Mouse (Mus musculus) CH12.LX (cell line): ENCODE data around the gene Srsf7. TPM values are rescaled to one million over a fixed set of nuclear protein-coding genes. Genes with fewer than 3 reads are reported as not detected.

ENCODE experiments used
- DNase-seq: peaks from one replicate; pipeline ENCODE4 v3.0.0-alpha.2; 2013; ENCODE audit errors: extremely low read depth
- H3K27ac ChIP-seq: 2 replicates; pipeline ENCODE4 v1.5.1; 2012; ENCODE audit warnings: low read depth, mild to moderate bottlenecking, control low read depth, moderate library complexity; ENCODE audit not compliant: insufficient read depth
- H3K27me3 ChIP-seq: replicated peaks from 2 replicates; pipeline ENCODE3; 2012; ENCODE audit warnings: inconsistent platforms
- H3K36me3 ChIP-seq, 2 experiments: replicated peaks in 1 of 2; 2 replicates each; pipeline versions ENCODE3 to v1.6.1; 2012; ENCODE audit warnings: inconsistent platforms in 1 of 2, low read length in 1 of 2, mild to moderate bottlenecking in 1 of 2, mixed read lengths in 1 of 2, moderate library complexity in 1 of 2; ENCODE audit not compliant: control insufficient read depth in 1 of 2, insufficient read depth in 1 of 2
- H3K4me1 ChIP-seq, 2 experiments: 2 replicates each; pipeline ENCODE4 v1.6.1; 2012; ENCODE audit warnings: inconsistent platforms in 1 of 2, moderate library complexity in 1 of 2; ENCODE audit not compliant: insufficient read depth in 2 of 2, control insufficient read depth in 1 of 2
- H3K4me2 ChIP-seq: 2 replicates; pipeline ENCODE4 v1.6.1; 2012; ENCODE audit warnings: low read depth, mild to moderate bottlenecking, control low read depth; ENCODE audit not compliant: poor library complexity, insufficient read depth, severe bottlenecking
- H3K4me3 ChIP-seq, 3 experiments: fragments of 150-350 bp in 1 of 3; sonication (generic) in 1 of 3; replicated peaks in 1 of 3; 2 replicates each; pipeline versions ENCODE3 to v1.5.1; 2011 to 2012; ENCODE audit warnings: low read depth in 2 of 3, low read length in 2 of 3, mild to moderate bottlenecking in 2 of 3, moderate library complexity in 2 of 3, control low read depth in 1 of 3, improper control_type of control experiment in 1 of 3, inconsistent platforms in 1 of 3, mixed read lengths in 1 of 3; ENCODE audit not compliant: poor library complexity in 1 of 3
- H3K79me2 ChIP-seq: replicated peaks from 2 replicates; pipeline ENCODE4 v1.6.1; 2012; ENCODE audit warnings: mild to moderate bottlenecking, moderate library complexity; ENCODE audit not compliant: control insufficient read depth, poor library complexity, insufficient read depth, severe bottlenecking; ENCODE audit errors: extremely low read depth
- H3K9ac ChIP-seq: 2 replicates; pipeline ENCODE4 v1.6.1; 2012; ENCODE audit warnings: low read depth, mild to moderate bottlenecking, control low read depth, moderate library complexity; ENCODE audit not compliant: insufficient read depth
- H3K9me3 ChIP-seq: replicated peaks from 2 replicates; pipeline ENCODE3; 2012; ENCODE audit warnings: low read length, inconsistent platforms, mixed read lengths
- BHLHE40 ChIP-seq: IDR thresholded peaks from 2 replicates; pipeline ENCODE4 v1.6.1; 2011; ENCODE audit warnings: mild to moderate bottlenecking, low read depth, low read length, improper control_type of control experiment
- CHD2 ChIP-seq: IDR thresholded peaks from 2 replicates; pipeline ENCODE4 v1.6.1; 2011; ENCODE audit warnings: low read length, improper control_type of control experiment
- EP300 ChIP-seq: IDR thresholded peaks from 2 replicates; pipeline ENCODE4 v1.6.1; 2011; ENCODE audit warnings: low read length, improper control_type of control experiment
- ETS1 ChIP-seq: conservative IDR thresholded peaks from 2 replicates; pipeline ENCODE4 v1.6.1; 2012; ENCODE audit warnings: low read depth, mild to moderate bottlenecking, inconsistent platforms, low read length, improper control_type of control experiment, moderate library complexity
- IRF4 ChIP-seq: IDR thresholded peaks from 2 replicates; pipeline ENCODE4 v1.6.1; 2014; ENCODE audit warnings: low read depth, mild to moderate bottlenecking, inconsistent platforms, low read length, improper control_type of control experiment
- JUND ChIP-seq: conservative IDR thresholded peaks from 2 replicates; pipeline ENCODE4 v1.6.1; 2011; ENCODE audit warnings: low read depth, low read length, improper control_type of control experiment
- MAFK ChIP-seq: IDR thresholded peaks from 2 replicates; pipeline ENCODE4 v1.6.1; 2011; ENCODE audit warnings: low read length, improper control_type of control experiment; ENCODE audit not compliant: insufficient replicate concordance
- MAX ChIP-seq: IDR thresholded peaks from 2 replicates; pipeline ENCODE4 v1.6.1; 2011; ENCODE audit warnings: low read length, improper control_type of control experiment
- MAZ ChIP-seq: IDR thresholded peaks from 2 replicates; pipeline ENCODE4 v1.6.1; 2012; ENCODE audit warnings: low read depth, mild to moderate bottlenecking, inconsistent platforms, low read length, improper control_type of control experiment, moderate library complexity
- MEF2A ChIP-seq: IDR thresholded peaks from 2 replicates; pipeline ENCODE4 v1.6.1; 2014; ENCODE audit warnings: low read depth, mild to moderate bottlenecking, inconsistent platforms, low read length, improper control_type of control experiment, borderline replicate concordance
- MXI1 ChIP-seq: IDR thresholded peaks from 2 replicates; pipeline ENCODE4 v1.6.1; 2011; ENCODE audit warnings: mild to moderate bottlenecking, low read depth, low read length, improper control_type of control experiment
- MYC ChIP-seq: IDR thresholded peaks from 2 replicates; pipeline ENCODE4 v1.6.1; 2011; ENCODE audit warnings: low read depth, mild to moderate bottlenecking, improper control_type of control experiment, low read length
- NRF1 ChIP-seq: IDR thresholded peaks from 2 replicates; pipeline ENCODE4 v1.6.1; 2014; ENCODE audit warnings: low read depth, mild to moderate bottlenecking, inconsistent platforms, low read length, improper control_type of control experiment, moderate library complexity
- POLR2A ChIP-seq: IDR thresholded peaks from 2 replicates; pipeline ENCODE4 v1.6.1; 2011; ENCODE audit warnings: low read depth, mild to moderate bottlenecking, improper control_type of control experiment, low read length
- RCOR1 ChIP-seq: conservative IDR thresholded peaks from 2 replicates; pipeline ENCODE4 v1.6.1; 2012; ENCODE audit warnings: low read depth, mild to moderate bottlenecking, inconsistent platforms, low read length, improper control_type of control experiment
- SIN3A ChIP-seq: IDR thresholded peaks from 2 replicates; pipeline ENCODE4 v1.6.1; 2012; ENCODE audit warnings: low read length, improper control_type of control experiment, inconsistent platforms
- SMC3 ChIP-seq: IDR thresholded peaks from 2 replicates; pipeline ENCODE4 v1.6.1; 2011; ENCODE audit warnings: low read depth, low read length, improper control_type of control experiment
- TBP ChIP-seq: conservative IDR thresholded peaks from 2 replicates; pipeline ENCODE4 v1.6.1; 2011; ENCODE audit warnings: low read depth, low read length, improper control_type of control experiment
- TCF12 ChIP-seq: IDR thresholded peaks from 2 replicates; pipeline ENCODE4 v1.6.1; 2014; ENCODE audit warnings: low read depth, mild to moderate bottlenecking, inconsistent platforms, low read length, improper control_type of control experiment
- UBTF ChIP-seq: IDR thresholded peaks from 2 replicates; pipeline ENCODE4 v1.6.1; 2012; ENCODE audit warnings: low read depth, mild to moderate bottlenecking, inconsistent platforms, low read length, improper control_type of control experiment, moderate library complexity
- ZKSCAN1 ChIP-seq: IDR thresholded peaks from 2 replicates; pipeline ENCODE4 v1.6.1; 2012; ENCODE audit warnings: low read depth, inconsistent platforms, low read length, improper control_type of control experiment, borderline replicate concordance
- ZMIZ1 ChIP-seq: IDR thresholded peaks from 2 replicates; pipeline ENCODE4 v1.6.1; 2012; ENCODE audit warnings: low read depth, mild to moderate bottlenecking, inconsistent platforms, low read length, improper control_type of control experiment
- ZNF384 ChIP-seq: IDR thresholded peaks from 2 replicates; pipeline ENCODE4 v1.6.1; 2012; ENCODE audit warnings: low read depth, low read length, improper control_type of control experiment, inconsistent platforms
- dilution Hi-C: fragments of 300-500 bp; cut with MboI; formaldehyde crosslinking; loops from 2 replicates; pipeline ENCODE4 v1.14.3; 2020; ENCODE audit warnings: low sequenced_read_pairs; ENCODE audit not compliant: extremely low pct_unique_long_range_greater_than_20kb, extremely low pct_ligation_motif_present
- in situ Hi-C: fragments of 300-500 bp; cut with MboI; formaldehyde crosslinking; loops from 3 replicates; pipeline ENCODE4 v1.14.3; 2019; ENCODE audit warnings: low sequenced_read_pairs, low pct_ligation_motif_present, low pct_unique_long_range_greater_than_20kb, mixed read lengths
- polyA plus RNA-seq: library from polyadenylated mRNA; unstranded; fragments of >175 nt; gene quantifications from 2 replicates; pipeline ENCODE4 v1.2.1, GENCODE M21; 2012; ENCODE audit warnings: low read depth; ENCODE audit not compliant: insufficient read length
- total RNA-seq, 2 experiments: library from RNA; depleted of rRNA; stranded (reverse); fragments of 300-350 nt in 1 of 2; fragments of >200 nt in 1 of 2; gene quantifications; 2 replicates each; pipeline ENCODE4 v1.2.3; 2012 to 2014

Gene Srsf7
- total and polyA plus RNA-seq, 3 experiments: 268 to 442 (median 383) TPM

GRCm38 (mm10) chr17:80241594-80241993, 34.5 kb upstream of the Srsf7 start:
- Histone ChIP-seq H3K27me3 (no peaks in the 10 kb centered on the region), H3K36me3 (peaks cover 70 to 83% of the 10 kb centered on the region in 2 experiments), H3K79me2 (no peaks in the 10 kb centered on the region), H3K9me3 (no peaks in the 10 kb centered on the region), H3K4me1 (peaks cover 0 to 31% of the 10 kb centered on the region in 2 experiments; a peak in 2 of 4 replicates), H3K27ac (no peak overlapping the region), H3K9ac (no peak overlapping the region), H3K4me2 (no peak overlapping the region), H3K4me3 (no peak overlapping the region)
- in situ Hi-C loops (no loop called here), dilution Hi-C loops (no loop called here)
- no peak for TF ChIP-seq EP300
- no peak for DNase-seq

DNA sequence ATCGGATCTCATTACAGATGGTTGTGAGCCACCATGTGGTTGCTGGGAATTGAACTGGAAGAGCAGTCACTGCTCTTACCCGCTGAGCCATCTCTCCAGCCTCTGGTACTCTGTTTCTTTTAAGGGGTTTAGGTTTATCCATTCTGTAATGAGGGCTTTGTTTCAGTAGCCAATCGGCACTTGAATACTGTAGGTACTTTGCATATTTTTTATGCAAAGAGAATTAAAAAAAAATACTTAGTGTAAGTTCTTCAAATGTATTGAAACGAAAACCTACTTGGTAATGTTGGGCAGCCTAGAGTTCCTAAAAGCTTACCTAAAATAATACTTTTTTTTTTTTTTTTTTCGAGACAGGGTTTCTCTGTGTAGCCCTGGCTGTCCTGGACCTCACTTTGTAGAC, 30.4 kb upstream of the Srsf7 start:
- H3K9me3 ChIP-seq: no peaks in the 10 kb centered on the region
- dilution Hi-C loops: no loop called here
- H3K4me2 ChIP-seq: 0 out of 2 replicates have a peak overlapping the region, but pooled peaks have one; percentile 89
- TF ChIP-seq RCOR1 (no peak), ZKSCAN1 (no peak), MAZ (no peak), IRF4 (no peak), ZNF384 (peak; percentile 86)
- no peaks in the 10 kb centered on the region for H3K79me2 ChIP-seq
- peaks cover 34 to 56% of the 10 kb centered on the region in 2 experiments for H3K36me3 ChIP-seq
- H3K4me1 ChIP-seq: peaks cover 0 to 52% of the 10 kb centered on the region in 2 experiments; a peak in 2 of 4 replicates
- H3K9ac ChIP-seq: no peak overlapping the region
- 0 out of 2 replicates have a peak overlapping the region, but pooled peaks have one; percentile 32 for H3K27ac ChIP-seq
- no peaks in the 10 kb centered on the region for H3K27me3 ChIP-seq
- DNase-seq: no peak
- H3K4me3 ChIP-seq: no peak overlapping the region
- in situ Hi-C loops: no loop called here

GRCm38 (mm10) chr17:80236805-80237204, 29.7 kb upstream of the Srsf7 start:
- H3K27ac ChIP-seq: peak overlapping the region; percentile 48; the same call in 1 of the 2 replicates
- dilution Hi-C loops: no loop called here

More at GRCm38 (mm10) chr17:80236805-80237204, 29.7 kb upstream of the Srsf7 start:
- peaks cover 0 to 52% of the 10 kb centered on the region in 2 experiments; a peak in 2 of 4 replicates for H3K4me1 ChIP-seq
- H3K4me2 ChIP-seq: peak overlapping the region; percentile 89
- TF ChIP-seq IRF4 (peak; percentile 96), MXI1 (no peak; the same call in 1 of the 2 replicates), TBP (peak; percentile 60), CHD2 (no peak), BHLHE40 (peak; percentile 73), MAX (no peak; the same call in 1 of the 2 replicates), SMC3 (no peak), MEF2A (peak; percentile 52; the same call in 1 of the 2 replicates), SIN3A (peak; percentile 54; the same call in 1 of the 2 replicates), EP300 (peak; percentile 96), UBTF (0 out of 2 replicates have a peak, but pooled peaks have one; percentile 64), MAFK (no peak), ZMIZ1 (no peak), TCF12 (peak; percentile 80), POLR2A (peak; percentile 36; the same call in 1 of the 2 replicates), MYC (peak; percentile 82), JUND (0 out of 2 replicates have a peak, but pooled peaks have one; percentile 7), ETS1 (peak; percentile 63), NRF1 (no peak)
- H3K4me3 ChIP-seq: no peak overlapping the region
- peak; percentile 87 for DNase-seq
- peaks cover 27 to 52% of the 10 kb centered on the region in 2 experiments for H3K36me3 ChIP-seq
- in situ Hi-C loops: no loop called here
- H3K9me3 ChIP-seq: no peaks in the 10 kb centered on the region
- H3K9ac ChIP-seq: no peak overlapping the region
- no peaks in the 10 kb centered on the region for H3K27me3 ChIP-seq
- H3K79me2 ChIP-seq: no peaks in the 10 kb centered on the region
